Mouse (Mus musculus) urinary bladder, adult 18-20 months (tissue): Measurements from ENCODE around the gene Actr3b.
"Not testable (repeated sequence)": the region's sequence is repeated elsewhere in the genome, so short reads cannot be mapped to it uniquely, and the experiment has no call there.

Experiments used
- DNase-seq, 2 experiments: peaks; one replicate each; pipeline ENCODE4 v3.0.0; 2022; ENCODE audit warnings: low spot score in 2 of 2, mixed read lengths in 2 of 2

Actr3b gene

DNA sequence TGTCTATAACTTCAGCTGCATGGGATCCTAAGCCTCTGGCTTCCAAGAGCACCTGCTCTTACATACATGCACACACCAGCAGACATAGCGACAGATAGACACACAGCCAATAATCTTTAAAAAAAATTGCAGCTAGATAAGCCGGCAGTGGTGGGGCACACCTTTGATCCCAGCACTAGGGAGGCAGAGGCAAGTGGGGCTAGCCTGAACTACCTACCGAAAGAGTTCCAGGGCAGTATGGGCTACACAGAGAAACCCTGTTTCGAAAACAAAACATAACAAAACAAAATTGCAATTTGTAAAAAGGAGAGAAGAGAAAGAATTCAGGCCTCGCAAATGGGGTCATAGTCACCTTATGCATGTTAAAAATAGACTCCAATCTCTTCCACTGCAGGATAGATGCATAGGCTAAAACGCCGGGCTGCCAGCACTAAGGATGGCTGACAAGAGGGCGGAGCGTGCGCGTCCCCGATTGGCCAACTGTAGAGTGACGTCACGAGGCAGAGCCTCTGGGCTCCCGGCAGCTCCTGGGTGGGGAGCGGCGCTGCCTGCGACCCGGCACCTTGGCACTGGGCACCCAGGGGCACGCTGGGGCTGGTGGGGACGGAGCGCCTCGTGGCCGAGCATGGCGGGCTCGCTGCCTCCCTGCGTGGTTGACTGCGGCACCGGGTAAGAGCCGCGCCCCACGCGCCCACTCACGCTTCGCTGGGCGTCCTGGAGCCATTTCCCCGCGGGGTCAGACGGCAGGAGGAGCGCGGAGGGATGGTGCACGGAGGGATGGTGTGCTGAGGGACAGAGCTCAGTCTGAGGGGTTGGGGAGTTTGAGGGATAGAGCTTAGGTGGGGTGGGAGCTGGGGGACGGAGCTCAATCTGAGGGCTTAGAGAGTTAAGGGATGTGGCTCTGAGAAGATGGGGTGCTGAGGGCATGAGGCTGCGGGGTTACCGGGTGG, at the start of gene Actr3b:
Actr3b (plus strand) TSS at position 538 of the 950 bp plus-strand sequence.
- DNase-seq, result peak; percentile 64 to 84

- DNase-seq, result not testable (repeated sequence)
These were observed 46.6 kb upstream of the Actr3b start for GRCm38 (mm10) chr5:25713001-25713706.

- DNase-seq, result no peak
These were observed 40.4 kb upstream of the Actr3b start for GRCm38 (mm10) chr5:25719390-25719789.

DNA sequence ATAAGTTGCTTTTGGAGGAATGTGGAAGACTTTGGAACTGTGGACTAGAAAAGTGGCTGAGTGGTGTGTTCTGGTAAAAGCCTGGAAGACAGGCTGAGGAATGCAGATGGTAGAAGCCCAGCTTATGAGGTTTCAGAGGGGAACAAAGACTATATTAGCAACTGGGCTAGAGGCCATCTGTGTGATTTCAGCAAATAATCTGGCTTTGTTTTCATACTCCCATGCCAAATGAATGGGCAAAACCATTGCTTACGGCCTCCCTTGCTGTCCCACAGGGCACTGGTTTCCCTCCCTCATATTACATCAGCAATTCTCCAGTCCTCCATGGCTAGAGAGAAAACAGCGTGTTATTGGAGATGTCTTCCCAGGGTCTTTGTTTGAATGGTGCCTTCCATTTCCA, 36.8 kb upstream of the Actr3b start:
- no peak for DNase-seq

DNA sequence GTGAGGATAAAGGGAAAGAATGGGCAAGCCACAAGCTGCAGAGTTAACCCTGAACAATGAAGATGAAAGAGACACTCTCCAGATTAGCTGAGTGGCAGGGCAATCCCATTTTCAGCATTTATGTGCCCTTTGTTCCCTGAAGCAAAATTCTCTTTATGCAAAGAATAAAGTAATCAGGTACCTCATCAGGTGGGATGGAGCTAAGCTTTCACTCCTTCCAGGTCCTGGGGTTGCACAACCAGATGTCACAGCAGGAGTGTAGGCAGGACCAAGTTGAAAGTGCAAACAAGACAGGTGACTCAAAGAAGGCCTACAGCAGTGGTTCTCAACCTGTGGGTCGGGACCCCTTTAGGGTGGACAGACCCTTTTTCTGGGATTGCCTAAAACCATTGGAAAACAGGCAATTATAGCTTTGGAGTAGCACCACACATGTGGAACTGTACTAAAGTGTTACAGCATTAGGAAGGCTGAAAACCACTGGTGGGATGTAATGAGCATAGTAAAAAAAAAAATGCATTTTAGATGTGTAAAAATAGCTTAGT, 35.6 kb upstream of the Actr3b start:
- DNase-seq, result no peak

DNA sequence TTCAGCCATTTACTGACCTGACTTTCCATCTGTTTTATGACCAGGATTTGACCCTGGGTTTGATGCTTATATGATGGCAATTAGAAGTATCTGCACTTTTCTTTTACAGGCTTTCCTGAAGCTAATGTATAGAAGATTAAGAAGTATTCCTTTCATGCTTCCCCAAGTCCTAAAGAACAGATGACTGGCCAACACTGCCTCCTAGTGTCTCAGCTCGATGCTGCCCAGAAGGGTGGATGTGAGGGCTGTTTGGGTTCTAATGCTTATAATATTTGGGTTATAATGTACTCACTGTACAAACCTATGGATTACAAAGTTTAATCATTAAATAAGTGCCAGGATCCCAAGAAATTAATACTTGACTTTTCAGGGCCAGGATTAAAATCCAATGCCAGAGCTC, 25.5 kb upstream of the Actr3b start:
- peak; percentile 22 to 38 for DNase-seq

DNA sequence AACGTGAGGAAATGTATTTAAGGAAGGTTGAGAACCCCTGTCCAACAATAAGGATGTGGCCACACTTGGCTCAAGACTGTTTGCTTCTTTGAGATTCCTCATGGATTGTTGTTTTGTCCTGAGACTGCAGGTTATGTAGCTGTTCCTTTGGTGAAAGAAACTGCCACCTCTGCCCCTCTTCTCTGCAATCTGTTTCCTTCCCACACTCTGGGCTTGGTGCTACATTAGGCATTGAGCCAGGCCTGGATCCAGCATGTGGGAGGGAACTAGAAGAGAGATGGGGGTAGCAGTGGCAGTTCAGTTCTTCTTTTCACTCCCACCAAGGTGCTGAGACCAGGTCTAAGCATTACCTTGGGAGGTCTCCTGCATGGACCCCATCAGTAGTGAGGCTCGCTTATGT, 23.9 kb upstream of the Actr3b start:
- no peak for DNase-seq

- no peak for DNase-seq
These were observed 21.3 kb upstream of the Actr3b start for GRCm38 (mm10) chr5:25738448-25738847.

DNA sequence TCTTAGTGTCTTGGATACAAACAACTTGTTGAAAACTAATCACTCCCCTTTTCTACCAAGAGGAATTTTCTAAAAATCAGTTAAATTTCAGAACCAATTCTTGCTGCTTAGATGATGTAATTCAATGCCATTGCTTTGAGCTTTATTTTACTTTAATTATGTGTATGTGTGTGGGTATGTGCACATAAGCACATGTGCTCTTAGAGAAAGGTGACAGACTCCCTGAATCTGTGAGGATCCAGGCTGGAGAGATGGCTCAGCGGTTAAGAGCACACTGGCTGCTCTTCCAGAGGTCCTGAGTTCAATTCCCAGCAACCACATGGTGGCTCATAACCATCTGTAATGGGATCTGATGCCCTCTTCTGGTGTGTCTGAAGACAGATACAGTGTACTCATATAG, 20.9 kb upstream of the Actr3b start:
- DNase-seq, result not testable (repeated sequence)

DNA sequence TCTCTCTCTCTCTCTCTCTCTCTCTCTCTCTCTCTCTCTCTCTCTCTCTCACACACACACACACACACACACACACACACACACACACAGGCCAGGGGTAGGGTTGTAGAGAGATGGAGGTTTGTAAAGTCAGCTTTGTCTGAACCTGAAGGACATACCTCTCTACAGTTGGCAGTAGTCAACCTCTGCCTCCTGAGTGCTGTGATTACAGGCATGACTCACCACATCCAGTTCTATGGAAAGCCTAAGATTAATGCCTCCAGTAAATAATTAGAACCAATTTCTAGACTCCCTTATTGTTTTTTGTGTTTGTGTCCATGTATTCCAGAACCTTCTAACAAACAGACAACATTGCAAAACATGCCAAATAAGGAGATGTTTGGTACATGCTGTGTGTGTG, 11.9 kb upstream of the Actr3b start:
- no peak for DNase-seq

GRCm38 (mm10) chr5:25748613-25749012, 11.2 kb upstream of the Actr3b start:
- DNase-seq, result no peak

GRCm38 (mm10) chr5:25751552-25751951, 8.2 kb upstream of the Actr3b start:
- DNase-seq, result no peak

GRCm38 (mm10) chr5:25752862-25753261, 6.9 kb upstream of the Actr3b start:
- peak in 1 of 2 experiments; percentile 25 for DNase-seq

- no peak for DNase-seq
These were observed 6.1 kb upstream of the Actr3b start for GRCm38 (mm10) chr5:25753556-25754235.

GRCm38 (mm10) chr5:25754236-25754766, 5.5 kb upstream of the Actr3b start:
- DNase-seq, result peak in 1 of 2 experiments; percentile 20

DNA sequence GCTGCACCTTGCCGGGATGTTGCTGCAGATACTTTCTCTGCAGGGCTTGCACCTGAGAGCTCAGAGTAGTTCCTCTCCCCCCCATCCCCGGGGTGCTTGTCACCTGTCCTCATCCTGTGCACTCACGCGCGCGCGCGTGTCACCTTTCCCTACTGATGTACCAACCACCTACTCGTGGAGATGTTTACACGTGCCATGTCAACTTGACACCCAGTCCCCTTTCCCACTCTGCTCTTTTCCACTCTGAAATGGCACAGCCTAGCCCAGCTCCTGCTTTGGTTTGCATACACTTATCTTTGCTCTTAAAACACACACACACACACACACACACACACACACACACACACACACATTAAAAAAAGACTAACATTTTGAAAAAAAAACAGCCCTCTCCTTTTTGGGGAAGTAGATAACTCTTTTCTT, 624 bp downstream of the Actr3b start:
- no peak for DNase-seq

DNA sequence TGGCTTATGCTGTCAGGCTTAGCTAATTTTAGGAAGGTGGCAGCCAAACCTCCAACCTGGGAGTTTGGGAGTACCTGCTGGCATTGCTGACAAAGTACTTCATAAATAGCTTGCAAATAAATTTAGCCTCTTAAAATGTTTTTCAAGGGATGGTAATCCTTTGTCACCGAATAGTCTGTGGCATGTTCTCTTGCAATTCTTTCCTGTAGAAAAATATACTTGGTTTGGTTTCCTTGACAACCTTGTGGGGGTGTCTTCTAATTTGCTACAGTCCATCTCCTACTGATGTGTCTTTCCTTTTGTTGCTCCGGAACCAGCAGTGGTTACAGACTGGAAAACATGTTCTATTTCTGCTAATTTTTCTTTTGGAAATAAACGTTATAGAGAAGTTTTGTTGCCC, 1.1 kb downstream of the Actr3b start:
- no peak for DNase-seq

DNA sequence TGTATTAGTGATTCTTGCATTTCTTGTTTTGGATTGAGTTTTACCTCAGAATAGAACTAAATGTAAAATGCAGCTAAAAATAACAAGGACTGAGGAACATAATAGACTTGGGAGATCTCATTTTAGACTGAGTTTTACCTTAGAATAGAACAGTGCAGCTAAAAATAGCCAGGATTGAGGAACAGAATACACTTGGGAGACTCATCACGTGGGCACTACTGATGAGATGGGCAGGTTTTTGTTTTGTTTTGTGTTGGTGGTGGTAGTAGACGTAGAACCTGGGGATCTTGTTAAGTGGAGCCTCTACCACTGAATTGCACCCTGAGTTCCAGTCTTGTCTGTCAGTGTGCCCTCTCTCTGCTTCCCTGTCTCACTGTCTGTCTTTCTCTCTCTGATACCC, 2.1 kb downstream of the Actr3b start:
- DNase-seq, result no peak

DNA sequence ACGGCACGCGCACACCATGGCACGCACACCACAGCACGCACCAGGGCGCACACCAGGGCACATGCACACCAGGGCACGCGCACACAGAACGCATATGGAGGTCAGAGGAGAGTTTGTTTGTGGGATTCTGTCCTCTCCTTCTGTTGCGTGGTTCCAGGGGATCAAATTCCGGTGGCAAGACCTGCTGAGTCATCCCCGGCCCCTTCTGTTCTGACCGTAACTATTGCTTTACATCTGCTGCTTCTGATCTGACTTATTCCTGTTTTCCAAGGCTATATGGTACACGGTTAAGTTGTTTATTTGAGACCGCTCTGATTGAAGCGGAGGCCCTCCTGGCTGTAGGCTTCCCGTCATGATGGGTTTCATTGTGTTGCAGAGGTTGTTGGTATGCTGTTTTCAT, 9.2 kb downstream of the Actr3b start:
- DNase-seq, result no peak

DNA sequence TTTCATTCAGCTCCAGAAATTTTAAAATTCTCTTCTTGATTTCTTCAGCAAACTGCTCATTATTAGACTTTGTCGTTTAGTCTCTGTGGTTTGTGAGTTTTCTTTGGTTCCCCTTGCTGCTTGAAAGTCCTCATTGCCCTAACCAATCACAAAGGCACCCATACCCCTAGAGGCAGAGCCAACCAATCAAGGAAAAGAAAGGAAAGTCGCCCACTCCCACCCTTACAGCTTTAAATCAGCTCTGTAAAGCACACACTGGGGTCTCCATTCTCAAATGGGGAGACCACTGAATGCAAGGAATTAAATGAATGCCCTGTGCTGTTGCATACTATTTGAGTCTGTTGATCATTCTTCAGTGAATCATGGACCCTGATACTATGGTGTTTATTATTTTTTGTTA, 9.6 kb downstream of the Actr3b start:
- DNase-seq, result no peak

- DNase-seq, result no peak
These were observed 12.7 kb downstream of the Actr3b start for GRCm38 (mm10) chr5:25772456-25772855.
